Mouse (Mus musculus) hindbrain, embryonic 14.5 days (tissue): ENCODE results near the gene Actbl2. TPM values are rescaled to one million over a fixed set of nuclear protein-coding genes. Genes with fewer than 3 reads are reported as not detected.

Source experiments
- ATAC-seq: fragments of 200-750 bp; cut with Nextera tagmentation; 2 replicates; pipeline ENCODE4 v1.8.0; 2017; ENCODE audit warnings: moderate number of reproducible peaks, mild to moderate bottlenecking, moderate TSS enrichment, moderate library complexity; ENCODE audit not compliant: low FRiP score
- DNase-seq: peaks from one replicate; pipeline ENCODE4 v3.0.0-alpha.2; 2015; ENCODE audit warnings: low spot score
- H3K27ac ChIP-seq: fragments of 300-500 bp; sonication (generic); 2 replicates; pipeline ENCODE4 v1.5.1; 2014; ENCODE audit warnings: mild to moderate bottlenecking, moderate library complexity
- H3K27me3 ChIP-seq: fragments of 300-500 bp; sonication (generic); 2 replicates; pipeline ENCODE4 v1.6.1; 2014; ENCODE audit warnings: mild to moderate bottlenecking, low read length, mixed read lengths; ENCODE audit not compliant: control insufficient read depth, insufficient read depth
- H3K36me3 ChIP-seq: fragments of 300-500 bp; sonication (generic); replicated peaks from 2 replicates; pipeline ENCODE4 v1.6.1; 2014; ENCODE audit not compliant: control insufficient read depth, insufficient read depth
- H3K4me1 ChIP-seq: fragments of 300-500 bp; sonication (generic); replicated peaks from 2 replicates; pipeline ENCODE4 v1.6.1; 2014; ENCODE audit warnings: antibody characterized with exemption, low read length, mixed read lengths; ENCODE audit not compliant: control insufficient read depth, insufficient read depth
- H3K4me2 ChIP-seq: fragments of 300-500 bp; sonication (generic); replicated peaks from 2 replicates; pipeline ENCODE4 v1.6.1; 2014; ENCODE audit warnings: mild to moderate bottlenecking, moderate library complexity
- H3K4me3 ChIP-seq: fragments of 300-500 bp; sonication (generic); replicated peaks from 2 replicates; pipeline ENCODE4 v1.5.1; 2014; ENCODE audit warnings: mild to moderate bottlenecking, low read length
- H3K9ac ChIP-seq: fragments of 300-500 bp; sonication (generic); 2 replicates; pipeline ENCODE4 v1.6.1; 2014
- H3K9me3 ChIP-seq: fragments of 300-500 bp; sonication (generic); 2 replicates; pipeline ENCODE4 v1.6.1; 2016; ENCODE audit warnings: low read length; ENCODE audit not compliant: control insufficient read depth
- WGBS: fragments of 180-500 bp; shearing (Covaris S2); extraction: QIAGEN DNeasy Blood & Tissue Kit; methylation state at CpG from one replicate; pipeline ENCODE4 v1.1.7; 2014; 5-methylcytosine and 5-hydroxymethylcytosine counted together
- polyA plus RNA-seq: library from polyadenylated mRNA; unstranded; fragments of >200 nt; fragmentation: Nextera tagmentation; extraction: Ambion mirVana; gene quantifications from 2 replicates; pipeline ENCODE4 v1.2.1, GENCODE M21; 2014

Gene Actbl2
- polyA plus RNA-seq, 1 experiment from 2014 or later: 0.07 TPM

DNA sequence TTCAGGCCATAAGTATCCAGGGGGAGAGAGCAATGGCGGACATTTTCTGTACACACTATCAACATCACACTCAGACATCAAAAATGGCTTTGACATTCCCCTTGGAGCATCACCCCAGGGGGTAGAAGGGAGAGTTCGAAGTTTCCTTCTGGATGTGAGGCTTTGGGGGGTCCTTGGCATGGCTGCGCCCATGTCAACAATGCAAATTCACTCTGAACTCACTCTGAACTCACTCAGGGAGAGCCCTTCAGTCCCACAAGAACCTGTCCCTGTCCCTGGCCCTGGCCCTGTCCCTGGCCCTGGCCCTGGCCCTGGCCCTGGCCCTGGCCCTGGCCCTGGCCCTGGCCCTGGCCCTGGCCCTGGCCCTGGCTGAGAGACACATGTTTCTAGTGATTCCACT lies 8.9 kb downstream of the Actbl2 start:
- no peaks in the 10 kb centered on the region for H3K9me3 ChIP-seq
- H3K4me1 ChIP-seq: 0 out of 2 replicates have a peak, but pooled peaks cover 4% of the 10 kb centered on the region
- H3K9ac ChIP-seq: no peak overlapping the region
- H3K4me3 ChIP-seq: no peak overlapping the region
- no peak for DNase-seq
- 84% methylated on average over 3 of the region's 3 CpGs for WGBS
- no peak overlapping the region for H3K4me2 ChIP-seq
- no peaks in the 10 kb centered on the region for H3K36me3 ChIP-seq
- no peak overlapping the region for H3K27ac ChIP-seq
- no peaks in the 10 kb centered on the region for H3K27me3 ChIP-seq
- ATAC-seq: no peak

DNA sequence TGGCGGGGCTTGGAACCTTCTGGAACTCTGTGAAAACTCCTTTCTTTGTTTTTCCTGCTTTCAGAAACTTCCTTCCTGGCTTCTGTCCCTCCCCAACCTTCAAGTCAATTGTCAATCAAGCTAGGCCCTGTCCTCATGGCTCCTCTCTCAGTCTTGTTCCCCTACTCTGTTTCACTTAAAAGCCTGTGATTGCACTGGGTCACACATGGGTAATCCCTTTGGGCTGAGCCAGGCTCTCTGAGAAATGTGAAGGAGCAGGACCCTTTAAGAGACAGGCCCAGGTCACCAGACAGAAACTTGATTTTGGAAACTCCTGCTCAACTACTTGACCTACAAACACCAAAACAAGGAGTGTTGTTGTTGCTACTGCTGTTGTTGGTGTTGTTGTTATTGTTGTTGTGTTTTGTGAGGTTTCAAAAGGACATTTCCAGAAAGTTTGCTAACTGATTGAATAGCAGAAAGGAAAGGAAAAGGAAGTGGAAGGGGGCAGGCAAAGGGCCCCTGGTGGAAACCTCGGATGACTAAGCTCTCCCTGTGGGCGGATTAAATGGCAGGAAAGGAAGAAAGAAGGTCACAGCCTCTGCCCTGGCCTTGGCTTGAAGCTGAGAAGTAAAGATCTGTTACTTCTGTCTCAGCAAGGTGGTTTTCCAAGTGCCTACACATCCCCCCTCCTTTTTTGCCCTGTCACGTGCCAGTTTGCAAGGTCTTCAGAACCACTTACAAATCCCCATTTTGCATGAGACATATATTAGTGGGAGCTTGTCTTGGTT lies 10.6 kb downstream of the Actbl2 start:
- 63% methylated on average over 4 of the region's 4 CpGs for WGBS
- Histone ChIP-seq H3K9me3 (no peaks in the 10 kb centered on the region), H3K4me1 (0 out of 2 replicates have a peak, but pooled peaks cover 4% of the 10 kb centered on the region), H3K27ac (no peak overlapping the region), H3K36me3 (no peaks in the 10 kb centered on the region), H3K27me3 (no peaks in the 10 kb centered on the region), H3K4me3 (no peak overlapping the region), H3K9ac (no peak overlapping the region), H3K4me2 (no peak overlapping the region)
- no peak for ATAC-seq
- no peak for DNase-seq

DNA sequence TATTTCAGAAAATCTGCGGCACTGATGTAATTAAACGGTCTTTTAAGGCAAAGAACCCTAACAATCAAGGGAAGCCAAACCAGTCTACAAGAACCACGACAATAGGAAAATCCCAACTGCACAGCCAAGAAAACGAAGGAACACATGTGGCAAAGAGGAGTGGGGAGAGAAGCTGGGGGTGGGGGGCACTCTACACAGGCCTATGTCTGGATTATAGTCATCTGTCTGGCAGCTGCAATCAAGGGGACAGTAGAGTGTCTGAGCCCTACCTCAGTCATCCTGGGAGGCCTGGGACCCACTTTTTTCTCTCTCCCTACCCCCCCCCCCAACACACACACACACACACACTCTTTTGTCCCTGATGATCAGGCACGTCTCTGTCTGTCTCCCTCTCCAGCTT lies 12.0 kb downstream of the Actbl2 start:
- 0 out of 2 replicates have a peak, but pooled peaks cover 4% of the 10 kb centered on the region for H3K4me1 ChIP-seq
- H3K4me3 ChIP-seq: no peak overlapping the region
- H3K27me3 ChIP-seq: no peaks in the 10 kb centered on the region
- H3K9me3 ChIP-seq: no peaks in the 10 kb centered on the region
- 68% methylated on average over 5 of the region's 5 CpGs for WGBS
- H3K4me2 ChIP-seq: no peak overlapping the region
- ATAC-seq (no peak), DNase-seq (no peak)
- no peak overlapping the region for H3K9ac ChIP-seq
- no peak overlapping the region for H3K27ac ChIP-seq
- H3K36me3 ChIP-seq: no peaks in the 10 kb centered on the region

DNA sequence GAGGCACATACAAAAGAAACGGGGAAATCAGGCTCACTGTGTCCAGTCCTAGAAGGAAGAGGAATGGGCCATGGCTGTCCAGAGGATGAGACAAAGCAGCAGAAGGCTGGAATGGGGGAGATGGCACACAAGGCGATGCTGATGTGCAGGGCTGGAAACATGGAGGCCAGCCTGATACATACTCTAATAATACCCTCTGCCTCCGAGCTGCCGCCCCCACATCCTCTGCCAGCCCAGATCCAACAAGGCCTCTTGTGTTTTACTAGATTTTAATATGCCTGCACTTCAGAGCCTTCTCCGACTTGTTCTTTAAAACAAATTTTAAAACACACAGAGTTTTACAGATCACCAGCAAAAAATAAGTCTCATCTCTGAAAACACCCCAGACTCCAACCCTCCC lies 14.2 kb downstream of the Actbl2 start:
- no peaks in the 10 kb centered on the region for H3K27me3 ChIP-seq
- ATAC-seq: no peak
- no peak overlapping the region for H3K4me2 ChIP-seq
- H3K27ac ChIP-seq: no peak overlapping the region
- no peak overlapping the region for H3K9ac ChIP-seq
- H3K36me3 ChIP-seq: no peaks in the 10 kb centered on the region
- 0 out of 2 replicates have a peak, but pooled peaks cover 4% of the 10 kb centered on the region for H3K4me1 ChIP-seq
- H3K4me3 ChIP-seq: no peak overlapping the region
- 87% methylated on average over 5 of the region's 5 CpGs for WGBS
- H3K9me3 ChIP-seq: no peaks in the 10 kb centered on the region
- no peak for DNase-seq

DNA sequence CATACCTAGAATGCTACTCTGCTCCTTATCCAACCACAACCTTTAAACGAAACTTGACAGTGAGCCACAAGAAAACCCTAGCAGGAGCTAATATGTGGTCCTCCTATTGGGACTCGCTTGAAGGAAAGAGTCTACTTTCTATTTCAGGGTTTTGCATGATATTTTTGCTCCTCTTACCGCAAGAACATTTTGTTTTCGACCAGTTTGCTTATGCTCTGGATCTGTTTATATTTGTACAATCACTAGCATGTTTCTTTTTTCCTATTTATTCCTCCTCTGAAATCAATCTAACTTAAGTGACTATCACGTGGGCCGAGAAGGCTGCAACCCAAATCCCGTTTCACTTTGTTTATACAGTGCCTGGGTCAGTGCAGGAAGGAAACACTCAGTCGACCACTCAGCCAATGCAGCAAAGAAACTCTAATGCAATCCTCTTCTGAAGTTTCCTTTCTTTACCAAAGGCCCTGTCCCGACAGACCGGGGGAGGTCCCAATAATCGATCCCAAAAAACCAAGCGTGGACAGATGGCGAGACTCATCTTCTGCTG lies 15.0 kb downstream of the Actbl2 start:
- DNase-seq: no peak
- no peak for ATAC-seq
- Histone ChIP-seq H3K4me3 (no peak overlapping the region), H3K4me1 (0 out of 2 replicates have a peak, but pooled peaks cover 4% of the 10 kb centered on the region), H3K4me2 (no peak overlapping the region), H3K36me3 (no peaks in the 10 kb centered on the region), H3K27me3 (no peaks in the 10 kb centered on the region), H3K9me3 (no peaks in the 10 kb centered on the region), H3K9ac (no peak overlapping the region), H3K27ac (no peak overlapping the region)
- 87% methylated on average over 13 of the region's 13 CpGs for WGBS

DNA sequence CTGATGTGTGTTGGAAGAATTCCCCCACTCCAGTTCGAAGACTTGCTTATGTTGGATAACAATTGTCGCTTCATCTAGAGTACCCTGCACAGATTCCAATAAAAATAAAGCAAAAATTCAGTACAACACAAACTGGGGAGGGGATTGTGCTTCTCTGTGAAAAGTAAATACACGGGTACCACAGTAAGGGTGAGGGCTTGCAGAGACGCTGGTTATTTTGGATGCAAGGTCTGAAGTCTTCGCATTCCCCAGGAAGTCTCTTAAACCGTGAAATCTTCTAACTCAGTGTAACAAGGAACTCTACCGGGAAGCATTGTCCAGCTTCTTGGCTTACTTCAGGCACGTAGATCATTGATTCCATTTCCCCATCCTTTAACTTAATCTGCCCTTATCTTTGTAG lies 17.1 kb downstream of the Actbl2 start:
- H3K9me3 ChIP-seq: no peaks in the 10 kb centered on the region
- no peak for ATAC-seq

DNA sequence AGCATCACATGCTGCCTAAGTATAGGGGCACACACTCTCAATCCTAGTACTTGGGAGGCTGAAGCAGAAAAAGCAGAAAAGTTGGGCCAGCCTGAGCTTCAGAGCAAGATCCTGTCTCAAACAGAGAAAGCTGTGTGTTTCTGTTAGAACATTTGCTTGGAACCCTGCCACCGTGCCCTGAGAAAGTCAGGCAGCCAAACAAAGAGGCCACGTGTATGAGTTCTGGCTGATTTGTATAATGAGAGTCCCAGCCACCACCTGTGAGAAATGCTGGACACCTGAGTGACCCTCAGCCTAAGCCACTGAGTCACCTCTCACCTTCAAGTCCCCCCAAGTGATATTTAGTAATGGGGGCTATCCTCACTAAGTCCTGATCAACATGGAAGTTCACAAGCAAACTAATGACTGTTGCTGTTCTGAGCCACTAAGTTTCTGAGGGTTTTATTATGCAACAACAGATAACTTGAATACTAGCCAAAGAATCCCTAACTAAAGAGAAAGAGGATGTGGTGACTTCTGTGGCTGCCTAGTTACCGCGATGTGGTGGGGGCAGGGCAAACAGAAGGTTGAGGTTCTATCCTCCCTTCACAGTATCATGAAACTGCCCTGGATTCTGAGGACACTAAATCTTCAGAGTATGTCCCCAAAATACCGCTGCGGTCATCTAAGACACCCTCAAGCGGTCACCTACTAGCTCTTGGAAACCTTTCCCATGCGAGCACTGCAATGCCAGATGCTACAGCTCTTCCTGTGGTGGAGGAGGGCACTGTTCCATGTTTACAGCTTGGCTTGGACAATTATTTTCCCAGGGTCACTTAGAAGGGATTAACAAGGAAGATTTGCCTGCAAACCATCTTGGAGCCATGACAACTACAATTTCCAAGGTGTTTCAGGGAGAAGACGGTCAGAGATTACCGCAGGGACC lies 31.9 kb downstream of the Actbl2 start:
- Histone ChIP-seq H3K4me1 (no peaks in the 10 kb centered on the region), H3K4me3 (no peak overlapping the region), H3K9me3 (no peaks in the 10 kb centered on the region), H3K27ac (no peak overlapping the region), H3K27me3 (no peaks in the 10 kb centered on the region), H3K9ac (no peak overlapping the region), H3K4me2 (no peak overlapping the region), H3K36me3 (no peaks in the 10 kb centered on the region)
- 86% methylated on average over 10 of the region's 10 CpGs for WGBS
- no peak for DNase-seq
- no peak for ATAC-seq

More for the DNA sequence above, 17.1 kb downstream of the Actbl2 start:
- no peak overlapping the region for H3K27ac ChIP-seq
- DNase-seq: no peak
- no peak overlapping the region for H3K9ac ChIP-seq
- H3K4me1 ChIP-seq: 0 out of 2 replicates have a peak, but pooled peaks cover 4% of the 10 kb centered on the region
- no peak overlapping the region for H3K4me2 ChIP-seq
- no peaks in the 10 kb centered on the region for H3K27me3 ChIP-seq
- 54% methylated on average over 8 of the region's 8 CpGs for WGBS
- H3K4me3 ChIP-seq: no peak overlapping the region
- H3K36me3 ChIP-seq: no peaks in the 10 kb centered on the region

DNA sequence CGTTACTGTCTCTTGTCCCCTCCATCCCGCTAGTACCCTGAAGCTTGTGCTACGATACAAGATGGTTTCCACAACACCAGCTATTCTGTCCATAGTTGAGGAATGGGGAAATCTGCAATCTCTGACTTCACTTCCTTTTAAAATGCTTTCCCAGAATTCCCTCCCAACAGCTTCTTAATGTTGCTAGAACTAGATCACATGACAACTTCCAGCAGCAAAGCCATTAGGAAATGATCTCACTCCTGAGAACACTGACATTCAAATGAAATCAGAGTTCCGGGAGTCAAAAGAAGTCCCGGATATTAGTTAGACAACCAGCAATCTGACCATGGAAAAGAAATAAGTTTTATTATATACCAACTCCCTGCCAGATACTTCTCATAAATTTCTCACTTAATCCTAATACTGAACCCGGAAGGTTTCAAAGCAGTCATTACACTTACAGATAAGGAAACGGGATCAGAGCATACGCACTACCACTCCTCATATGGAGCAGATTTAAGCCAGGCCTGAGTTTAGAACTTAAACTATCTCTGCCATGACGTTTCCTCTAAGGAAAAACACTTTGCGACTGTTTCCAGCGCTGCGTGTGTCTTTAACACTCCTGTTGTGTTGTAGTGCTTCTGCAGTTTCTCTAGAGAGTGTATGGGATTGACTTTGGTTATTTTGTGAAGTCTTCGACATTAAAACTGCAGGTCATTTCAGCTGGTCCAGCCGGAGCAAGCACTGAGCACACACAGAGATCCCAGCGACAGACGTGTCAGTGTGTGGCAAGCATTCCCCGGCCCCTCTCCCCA lies 36.5 kb downstream of the Actbl2 start:
- Histone ChIP-seq H3K36me3 (no peaks in the 10 kb centered on the region), H3K27ac (peak overlapping the region; percentile 40; the same call in 1 of the 2 replicates), H3K27me3 (no peaks in the 10 kb centered on the region), H3K9me3 (no peaks in the 10 kb centered on the region), H3K4me3 (no peak overlapping the region), H3K4me1 (no peaks in the 10 kb centered on the region), H3K9ac (no peak overlapping the region), H3K4me2 (no peak overlapping the region)
- ATAC-seq: no peak
- no peak for DNase-seq
- 78% methylated on average over 17 of the region's 17 CpGs for WGBS
